Mouse (Mus musculus): ENCODE results near the gene Trmt1.
A peak's percentile ranks its signal among the peaks of the same experiment; 100 is the strongest.

Trmt1 gene

GRCm38 (mm10) chr8:84711312-84711711 lies 25.2 kb downstream of the Trmt1 start:
- DNase-seq (ENCODE audit: low read depth): no peak

GRCm38 (mm10) chr8:84711933-84712758 lies 26.0 kb downstream of the Trmt1 start:
- peak; percentile 97 for DNase-seq (ENCODE audit: low read depth)

- no peak for DNase-seq (ENCODE audit: low read depth)
These were observed 26.6 kb downstream of the Trmt1 start for GRCm38 (mm10) chr8:84712759-84713120.

- no peak for DNase-seq (ENCODE audit: low read depth)
These were observed 27.3 kb downstream of the Trmt1 start for GRCm38 (mm10) chr8:84713381-84713780.

GRCm38 (mm10) chr8:84714161-84714560 lies 28.1 kb downstream of the Trmt1 start:
- DNase-seq (ENCODE audit: low read depth): no peak

GRCm38 (mm10) chr8:84715893-84716468 lies 29.9 kb downstream of the Trmt1 start:
- DNase-seq (ENCODE audit: low read depth): no peak

GRCm38 (mm10) chr8:84716790-84717189 lies 30.7 kb downstream of the Trmt1 start:
- DNase-seq (ENCODE audit: low read depth): no peak

- DNase-seq (ENCODE audit: low read depth): no peak
These were observed 32.4 kb downstream of the Trmt1 start for GRCm38 (mm10) chr8:84718476-84718875.

GRCm38 (mm10) chr8:84718959-84719690 lies 33.0 kb downstream of the Trmt1 start:
- DNase-seq (ENCODE audit: low read depth): no peak

GRCm38 (mm10) chr8:84722530-84722849 lies 36.4 kb downstream of the Trmt1 start:
- no peak for DNase-seq (ENCODE audit: low read depth)

- peak; percentile 76 for DNase-seq (ENCODE audit: low read depth)
These were observed 36.9 kb downstream of the Trmt1 start, which contains the start of gene G430095P16Rik for GRCm38 (mm10) chr8:84722850-84723570. TSS of gene G430095P16Rik (plus strand) at chr8:84723007.

GRCm38 (mm10) chr8:84723571-84723900 lies 37.4 kb downstream of the Trmt1 start:
- DNase-seq (ENCODE audit: low read depth): no peak

- DNase-seq (ENCODE audit: low read depth): no peak
These were observed 38.6 kb downstream of the Trmt1 start for GRCm38 (mm10) chr8:84724683-84725082.

GRCm38 (mm10) chr8:84725246-84725940 lies 39.3 kb downstream of the Trmt1 start:
- DNase-seq (ENCODE audit: low read depth): no peak

GRCm38 (mm10) chr8:84725941-84726259 lies 39.8 kb downstream of the Trmt1 start:
- DNase-seq (ENCODE audit: low read depth): peak; percentile 90

GRCm38 (mm10) chr8:84728474-84728873 lies 42.4 kb downstream of the Trmt1 start:
- DNase-seq (ENCODE audit: low read depth): no peak

- DNase-seq (ENCODE audit: low read depth): no peak
These were observed 43.8 kb downstream of the Trmt1 start for GRCm38 (mm10) chr8:84729921-84730362.

GRCm38 (mm10) chr8:84730541-84731370 lies 44.6 kb downstream of the Trmt1 start:
- DNase-seq (ENCODE audit: low read depth): no peak

GRCm38 (mm10) chr8:84731371-84732177 lies 45.5 kb downstream of the Trmt1 start:
- DNase-seq (ENCODE audit: low read depth): no peak

- no peak for DNase-seq (ENCODE audit: low read depth)
These were observed 46.4 kb downstream of the Trmt1 start for GRCm38 (mm10) chr8:84732545-84732944.
